Mouse (Mus musculus): Measurements from ENCODE around the gene Tppp.

- TF ChIP-seq CTCF (IDR thresholded peaks at IDR 0.05) = no peak
- no peak for TF ChIP-seq EP300 (IDR thresholded peaks at IDR 0.05)
These were observed 64.2 kb downstream of the Tppp start for GRCm38 (mm10) chr13:74073369-74073768.
